Mouse (Mus musculus) neutrophil, adult 65 days (primary cell): ENCODE measurements around the gene Arhgap33. TPM values are rescaled to one million over a fixed set of nuclear protein-coding genes. Genes with fewer than 3 reads are reported as not detected.

Experiments
- total RNA-seq: library from RNA; stranded (reverse); gene quantifications from 2 replicates; pipeline ENCODE4 v1.2.4, GENCODE M21; 2023

Gene Arhgap33
- 9.4 and 16.2 TPM in 2 replicates for total RNA-seq

GRCm38 (mm10) chr7:30534633-30535577 lies at the start of gene Arhgap33:
Gene Arhgap33 (minus strand): TSS chr7:30535060.

GRCm38 (mm10) chr7:30564970-30565571 lies 30.2 kb upstream of the Arhgap33 start, which contains the start of gene Igflr1:
Gene Igflr1 (plus strand): TSS chr7:30565427.

GRCm38 (mm10) chr7:30563117-30563905 lies 28.5 kb upstream of the Arhgap33 start, which contains the start of the genes U2af1l4, Gm49396 and Psenen:
Gene U2af1l4 (plus strand): TSS chr7:30563301.
Gene Gm49396 (plus strand): TSS chr7:30563344.
Gene Psenen (minus strand): TSS chr7:30563627.

GRCm38 (mm10) chr7:30559443-30559954 lies 24.6 kb upstream of the Arhgap33 start, which contains the start of gene Lin37:
Gene Lin37 (minus strand): TSS chr7:30559838.

GRCm38 (mm10) chr7:30552102-30553020 lies 17.5 kb upstream of the Arhgap33 start, which contains the start of the genes Hspb6 and Proser3:
Gene Hspb6 (plus strand): TSS chr7:30552178.
Gene Proser3 (minus strand): TSS chr7:30552299.

GRCm38 (mm10) chr7:30493401-30493931 lies 41.4 kb downstream of the Arhgap33 start, which contains the start of gene Prodh2:
Gene Prodh2 (plus strand): TSS chr7:30493622.

Other genes starting within 250 kb of the Arhgap33 start
- not detected in 2 replicates for gene Clip3, start 243.3 kb downstream of the Arhgap33 start, total RNA-seq
- gene Alkbh6, start 226.3 kb downstream of the Arhgap33 start, total RNA-seq = 12.1 and 19.6 TPM in 2 replicates
- 0.73 TPM in 1 of 2 replicates, not detected in the other for gene Syne4, start 220.3 kb downstream of the Arhgap33 start, total RNA-seq
- 0.29 TPM in 1 of 2 replicates, not detected in the other for gene E130208F15Rik, start 213.3 kb downstream of the Arhgap33 start, total RNA-seq
- 1.9 and 3.6 TPM in 2 replicates for gene Sdhaf1, start 211.2 kb downstream of the Arhgap33 start, total RNA-seq
- not detected in 2 replicates for gene Lrfn3, start 172.3 kb downstream of the Arhgap33 start, total RNA-seq
- gene Tyrobp, start 121.3 kb downstream of the Arhgap33 start, total RNA-seq = 2,000 and 2,325 TPM in 2 replicates
- 115 and 126 TPM in 2 replicates for gene Hcst, start 115.2 kb downstream of the Arhgap33 start, total RNA-seq
- 82.7 and 113 TPM in 2 replicates for gene Nfkbid, start 113.3 kb downstream of the Arhgap33 start, total RNA-seq
- 0.25 TPM in 1 of 2 replicates, not detected in the other for gene Aplp1, start 89.5 kb downstream of the Arhgap33 start, total RNA-seq
- gene Kirrel2, start 77.4 kb downstream of the Arhgap33 start, total RNA-seq = not detected in 2 replicates
- not detected in 2 replicates for gene Nphs1, start 76.7 kb downstream of the Arhgap33 start, total RNA-seq
- not detected in 2 replicates for gene Prodh2, start 41.4 kb downstream of the Arhgap33 start, total RNA-seq
- gene Hspb6, start 17.1 kb upstream of the Arhgap33 start, total RNA-seq = 2.6 and 4.0 TPM in 2 replicates
- 2.2 and 3.3 TPM in 2 replicates for gene Proser3, start 17.2 kb upstream of the Arhgap33 start, total RNA-seq
- 28.0 and 29.5 TPM in 2 replicates for gene Lin37, start 24.8 kb upstream of the Arhgap33 start, total RNA-seq
- 38.4 and 45.2 TPM in 2 replicates for gene U2af1l4, start 28.2 kb upstream of the Arhgap33 start, total RNA-seq
- 1.3 and 2.7 TPM in 2 replicates for gene Gm49396, start 28.3 kb upstream of the Arhgap33 start, total RNA-seq
- gene Psenen, start 28.6 kb upstream of the Arhgap33 start, total RNA-seq = 115 TPM in 2 replicates
- 3.5 and 6.1 TPM in 2 replicates for gene Igflr1, start 30.4 kb upstream of the Arhgap33 start, total RNA-seq
- 47.8 and 65.1 TPM in 2 replicates for gene Kmt2b, start 53.7 kb upstream of the Arhgap33 start, total RNA-seq
- 0.29 TPM in 1 of 2 replicates, not detected in the other for gene Zbtb32, start 63.8 kb upstream of the Arhgap33 start, total RNA-seq
- gene Upk1a, start 77.8 kb upstream of the Arhgap33 start, total RNA-seq = not detected in 2 replicates
- 220 and 238 TPM in 2 replicates for gene Cox6b1, start 91.1 kb upstream of the Arhgap33 start, total RNA-seq
- not detected in 2 replicates for gene Etv2, start 100.8 kb upstream of the Arhgap33 start, total RNA-seq
- 88.7 and 91.5 TPM in 2 replicates for gene Rbm42, start 115.3 kb upstream of the Arhgap33 start, total RNA-seq
- 17.9 and 25.1 TPM in 2 replicates for gene Haus5, start 129.9 kb upstream of the Arhgap33 start, total RNA-seq
- gene Pmis2, start 136.5 kb upstream of the Arhgap33 start, total RNA-seq = not detected in 2 replicates
- not detected in 2 replicates for gene 2200002J24Rik, start 163.9 kb upstream of the Arhgap33 start, total RNA-seq
- not detected in 2 replicates for gene Atp4a, start 177.1 kb upstream of the Arhgap33 start, total RNA-seq
- 17.2 and 23.5 TPM in 2 replicates for gene Tmem147, start 194.5 kb upstream of the Arhgap33 start, total RNA-seq
- gene Gapdhs, start 208.6 kb upstream of the Arhgap33 start, total RNA-seq = not detected in 2 replicates
- 0.16 and 0.57 TPM in 2 replicates for gene Sbsn, start 216.4 kb upstream of the Arhgap33 start, total RNA-seq
- 2.3 and 3.3 TPM in 2 replicates for gene Dmkn, start 228.7 kb upstream of the Arhgap33 start, total RNA-seq